Mouse (Mus musculus): ENCODE results near the gene Mob1a.
"Not testable (repeated sequence)": the region's sequence is repeated elsewhere in the genome, so short reads cannot be mapped to it uniquely, and the experiment has no call there.

The Mob1a gene

GRCm38 (mm10) chr6:83342957-83343356, 17.1 kb downstream of the Mob1a start:
- no peak for DNase-seq (ENCODE audit: low spot score)

- DNase-seq (ENCODE audit: low spot score) = not testable (repeated sequence)
These were observed 19.5 kb downstream of the Mob1a start for GRCm38 (mm10) chr6:83345285-83345684.

GRCm38 (mm10) chr6:83347916-83348315, 22.1 kb downstream of the Mob1a start:
- no peak for DNase-seq (ENCODE audit: low spot score)

GRCm38 (mm10) chr6:83348873-83349272, 23.1 kb downstream of the Mob1a start, which contains the start of gene Bola3:
Gene Bola3, plus strand, starts transcription at chr6:83349147.
- DNase-seq (ENCODE audit: low spot score) = no peak

GRCm38 (mm10) chr6:83349274-83349958, 23.6 kb downstream of the Mob1a start:
- DNase-seq (ENCODE audit: low spot score) = peak; percentile 95

GRCm38 (mm10) chr6:83350172-83350571, 24.4 kb downstream of the Mob1a start:
- DNase-seq (ENCODE audit: low spot score) = no peak

GRCm38 (mm10) chr6:83350851-83351405, 25.1 kb downstream of the Mob1a start:
- no peak for DNase-seq (ENCODE audit: low spot score)

- no peak for DNase-seq (ENCODE audit: low spot score)
These were observed 25.8 kb downstream of the Mob1a start for GRCm38 (mm10) chr6:83351490-83352160.

GRCm38 (mm10) chr6:83352666-83353410, 27.0 kb downstream of the Mob1a start:
- no peak for DNase-seq (ENCODE audit: low spot score)

- no peak for DNase-seq (ENCODE audit: low spot score)
These were observed 29.3 kb downstream of the Mob1a start for GRCm38 (mm10) chr6:83354856-83355781.

- DNase-seq (ENCODE audit: low spot score) = peak; percentile 86
These were observed 30.8 kb downstream of the Mob1a start for GRCm38 (mm10) chr6:83356569-83357138.

- DNase-seq (ENCODE audit: low spot score) = no peak
These were observed 31.6 kb downstream of the Mob1a start for GRCm38 (mm10) chr6:83357436-83357835.

GRCm38 (mm10) chr6:83361523-83362248, 35.9 kb downstream of the Mob1a start:
- no peak for DNase-seq (ENCODE audit: low spot score)

- DNase-seq (ENCODE audit: low spot score) = no peak
These were observed 37.3 kb downstream of the Mob1a start for GRCm38 (mm10) chr6:83363075-83363474.

GRCm38 (mm10) chr6:83370316-83370965, 44.6 kb downstream of the Mob1a start:
- no peak for DNase-seq (ENCODE audit: low spot score)

- no peak for DNase-seq (ENCODE audit: low spot score)
These were observed 45.5 kb downstream of the Mob1a start for GRCm38 (mm10) chr6:83371350-83371749.

GRCm38 (mm10) chr6:83373704-83374300, 48.0 kb downstream of the Mob1a start:
- DNase-seq (ENCODE audit: low spot score) = no peak

- DNase-seq (ENCODE audit: low spot score) = no peak
These were observed 56.0 kb downstream of the Mob1a start for GRCm38 (mm10) chr6:83381510-83382491.
